Mouse (Mus musculus) layer of hippocampus, adult 18-20 months (tissue): ENCODE results near the gene Gm10600. TPM values are rescaled to one million over a fixed set of nuclear protein-coding genes. Genes with fewer than 3 reads are reported as not detected.
"Not testable (repeated sequence)": the region's sequence is repeated elsewhere in the genome, so short reads cannot be mapped to it uniquely, and the experiment has no call there.

ENCODE experiments used
- DNase-seq, 2 experiments: peaks; one replicate each; pipeline ENCODE4 v3.0.0; 2022; ENCODE audit warnings: low spot score in 2 of 2
- long read RNA-seq: library from polyadenylated mRNA; stranded (forward); transcript quantifications from one replicate; pipeline ENCODE4 v2.0.0, GENCODE M21; 2021
- total RNA-seq, 2 experiments: library from RNA; stranded (reverse); gene quantifications; 2 replicates each; pipeline ENCODE4 v1.2.3; 2021

Gene Gm10600
- total RNA-seq = 1 to 10 TPM; 4.9 to 5.7 TPM
- long read RNA-seq = 0 reads

- not testable (repeated sequence) for DNase-seq
Measured at GRCm38 (mm10) chr4:42240339-42240738, at the start of gene Gm10600. TSS of gene Gm10600 (plus strand) at chr4:42240639.

GRCm38 (mm10) chr4:42255467-42255866, 15.0 kb downstream of the Gm10600 start, which contains the start of gene Ccl21b:
TSS of gene Ccl21b (plus strand) at chr4:42255767.
- DNase-seq = not testable (repeated sequence)

Other genes starting within 250 kb of the Gm10600 start
- gene Gm21093, start 205.9 kb upstream of the Gm10600 start, total RNA-seq = 1 to 10 TPM; 1.3 to 2.2 TPM
- not detected for gene Gm3893, start 149.4 kb upstream of the Gm10600 start, total RNA-seq
- gene Gm13304, start 125.8 kb upstream of the Gm10600 start, total RNA-seq = 10 to 100 TPM; 15.7 to 15.8 TPM
- 10 to 100 TPM in 1 of 2 experiments, 1 to 10 TPM in 1; 5.9 to 10.8 TPM for gene Gm13306, start 87.2 kb upstream of the Gm10600 start, total RNA-seq
- gene Gm13305, start 72.0 kb upstream of the Gm10600 start, total RNA-seq = 1 to 10 TPM in 1 of 2 experiments, under 1 TPM in 1; 0.79 to 4.1 TPM
- gene Ccl21b, start 15.1 kb downstream of the Gm10600 start, total RNA-seq = not detected
- not detected for gene Gm21953, start 53.6 kb downstream of the Gm10600 start, total RNA-seq
- gene Fam205a3, start 77.7 kb downstream of the Gm10600 start, total RNA-seq = not detected
- gene Gm21586, start 198.7 kb downstream of the Gm10600 start, total RNA-seq = not detected
- gene Gm2163, start 226.1 kb downstream of the Gm10600 start, total RNA-seq = 1 to 10 TPM; 1.6 to 2.3 TPM